Mouse (Mus musculus) G1E (cell line): ENCODE results near the gene Aoah.

Experiments used
- CTCF ChIP-seq: IDR thresholded peaks from 2 replicates; pipeline ENCODE4 v1.5.1; 2012; ENCODE audit warnings: low read depth, low read length, inconsistent platforms, mixed read lengths
- GATA1 ChIP-seq: IDR thresholded peaks from 2 replicates; pipeline ENCODE4 v1.6.1; 2012; ENCODE audit warnings: borderline replicate concordance, low read length, inconsistent platforms, mixed read lengths
- GATA2 ChIP-seq: IDR thresholded peaks from 2 replicates; pipeline ENCODE4 v1.6.1; 2012; ENCODE audit warnings: low read depth, low read length, inconsistent platforms, borderline replicate concordance
- POLR2AphosphoS5 ChIP-seq: IDR thresholded peaks from 2 replicates; pipeline ENCODE4 v1.6.1; 2012; ENCODE audit warnings: low read depth, low read length, inconsistent platforms; ENCODE audit not compliant: insufficient replicate concordance
- TAL1 ChIP-seq: conservative IDR thresholded peaks from 2 replicates; pipeline ENCODE4 v1.6.1; 2012; ENCODE audit warnings: low read depth, low read length, inconsistent platforms, mixed read lengths

DNA sequence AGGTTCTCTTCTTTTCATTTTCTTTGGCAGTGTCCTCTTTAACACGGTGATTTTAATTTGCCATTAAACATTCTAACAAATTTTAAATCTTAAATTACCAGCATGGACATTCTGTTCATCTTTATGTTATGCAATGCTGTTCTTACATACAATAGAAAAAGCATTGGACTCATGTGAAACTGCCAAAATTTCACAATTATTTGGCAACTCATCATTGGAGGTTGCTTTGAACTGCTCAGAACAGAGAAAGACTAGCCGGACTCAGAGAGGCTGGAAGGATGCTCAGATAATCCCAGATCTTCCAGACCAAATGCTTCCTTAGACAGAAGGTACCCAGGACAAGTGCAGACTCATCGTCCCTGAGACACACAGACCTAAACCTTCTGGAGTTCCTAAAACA lies 126.5 kb downstream of the Aoah start:
- TF ChIP-seq GATA1 (no peak), CTCF (no peak), TAL1 (no peak), POLR2AphosphoS5 (no peak), GATA2 (no peak)
